Mouse (Mus musculus): Measurements from ENCODE around the gene Nrarp.

Gene Nrarp

GRCm38 (mm10) chr2:25180478-25180903 lies at the start of gene Nrarp:
TSS of gene Nrarp (plus strand) at chr2:25180758.
- in situ Hi-C loops (cut with MboI, MseI): no loop called here

DNA sequence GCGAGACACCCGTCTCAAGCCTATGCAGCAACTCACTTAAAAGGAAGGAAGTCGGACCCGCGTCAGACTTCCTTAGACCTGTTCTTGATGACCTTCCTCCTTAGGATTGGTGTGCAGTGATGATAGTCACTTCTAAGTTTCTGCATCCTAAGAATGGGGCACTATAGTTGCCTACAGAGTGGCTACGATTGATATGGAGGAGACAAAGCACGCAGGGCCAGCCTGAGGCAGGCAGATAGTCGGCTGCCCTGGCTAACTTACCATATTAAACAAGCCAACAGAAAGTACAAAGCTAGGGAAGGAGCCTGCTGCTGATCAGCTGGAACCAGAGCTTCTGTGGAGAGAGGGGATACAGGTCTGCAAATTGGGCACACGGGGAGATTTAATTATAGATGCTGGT lies 49.0 kb upstream of the Nrarp start:
- in situ Hi-C loops (cut with MboI, MseI): no loop called here

- in situ Hi-C loops (cut with MboI, MseI): no loop called here
These were observed 42.7 kb upstream of the Nrarp start for GRCm38 (mm10) chr2:25137832-25138231.

GRCm38 (mm10) chr2:25141185-25141584 lies 39.4 kb upstream of the Nrarp start:
- in situ Hi-C loops (cut with MboI, MseI): no loop called here

- in situ Hi-C loops (cut with MboI, MseI): no loop called here
These were observed 38.6 kb upstream of the Nrarp start for GRCm38 (mm10) chr2:25141921-25142320.

DNA sequence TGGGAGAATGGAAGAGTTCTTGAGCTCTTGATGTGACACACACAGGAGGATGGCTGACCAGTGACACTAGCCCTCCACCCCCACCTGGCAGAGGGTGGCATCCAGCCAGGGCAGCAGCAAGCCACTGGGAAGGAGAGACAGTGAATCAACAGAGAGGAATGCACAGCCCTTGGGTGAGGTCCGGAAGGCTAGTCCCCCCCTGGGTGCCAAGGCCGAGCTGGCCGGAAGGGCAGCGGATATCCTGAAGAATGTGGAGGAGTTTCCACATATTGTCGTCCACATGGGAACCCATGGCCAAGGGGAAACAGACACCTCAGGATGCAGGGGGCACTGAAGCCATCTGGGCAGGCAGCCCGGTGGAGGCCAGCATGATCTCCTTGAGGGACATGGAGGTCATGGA lies 35.2 kb upstream of the Nrarp start:
- in situ Hi-C loops (cut with MboI, MseI): no loop called here

DNA sequence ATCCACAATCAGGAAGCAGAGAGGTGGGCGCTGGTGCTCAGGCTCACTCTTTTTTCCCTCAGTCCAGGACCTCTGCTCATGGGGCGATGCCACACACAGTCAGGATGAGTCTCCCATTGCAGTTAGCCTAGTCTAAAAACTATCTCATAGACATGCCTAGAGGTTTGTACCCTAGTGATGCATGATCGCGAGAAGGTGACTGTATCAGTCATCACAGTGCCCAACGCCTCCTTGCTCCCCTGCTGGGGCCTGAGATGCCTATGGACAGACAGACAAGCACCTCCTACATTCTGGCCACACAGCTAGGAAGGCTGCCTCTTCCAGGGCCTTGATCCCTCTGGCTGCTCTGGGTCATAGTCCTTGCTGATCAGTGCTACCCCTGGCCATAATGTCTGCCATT lies 33.2 kb upstream of the Nrarp start:
- in situ Hi-C loops (cut with MboI, MseI): no loop called here

DNA sequence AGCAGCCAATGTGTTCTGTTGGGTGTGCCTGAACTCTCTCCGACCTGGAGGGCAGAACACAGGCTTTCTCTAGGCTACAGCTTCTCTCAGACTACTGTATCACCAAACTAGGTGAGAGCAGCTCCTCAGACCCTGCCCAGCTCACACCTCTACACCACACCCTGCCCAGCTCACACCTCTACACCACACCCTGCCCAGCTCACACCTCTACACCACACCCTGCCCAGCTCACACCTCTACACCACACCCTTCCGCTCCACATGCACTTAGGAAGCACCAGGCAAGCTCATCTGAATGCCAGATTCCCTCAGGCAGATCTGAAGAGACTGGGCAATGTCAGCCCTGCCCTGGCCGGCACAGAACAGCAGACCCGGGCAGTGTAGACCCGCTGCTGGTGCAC lies 32.7 kb upstream of the Nrarp start:
- in situ Hi-C loops (cut with MboI, MseI): no loop called here

DNA sequence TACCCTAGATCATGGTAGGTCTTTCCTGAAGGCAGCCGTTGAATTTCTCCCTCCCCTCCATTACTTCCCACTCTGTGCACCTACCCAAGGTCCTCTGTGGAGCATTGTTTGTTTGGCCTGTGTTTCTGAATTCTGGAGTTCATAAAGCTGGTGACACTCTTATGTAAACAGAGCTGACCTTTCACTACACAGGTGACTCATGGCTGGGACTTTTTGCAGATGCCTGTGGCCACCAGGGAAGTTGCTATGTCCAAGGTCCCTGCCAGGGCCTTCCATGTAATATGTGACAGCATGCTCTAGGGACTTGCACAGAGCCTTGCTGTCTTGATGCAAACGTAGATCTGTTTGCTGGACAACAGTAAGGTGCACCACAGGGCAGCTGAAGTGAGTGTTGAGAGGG lies 30.9 kb upstream of the Nrarp start:
- in situ Hi-C loops (cut with MboI, MseI): no loop called here

DNA sequence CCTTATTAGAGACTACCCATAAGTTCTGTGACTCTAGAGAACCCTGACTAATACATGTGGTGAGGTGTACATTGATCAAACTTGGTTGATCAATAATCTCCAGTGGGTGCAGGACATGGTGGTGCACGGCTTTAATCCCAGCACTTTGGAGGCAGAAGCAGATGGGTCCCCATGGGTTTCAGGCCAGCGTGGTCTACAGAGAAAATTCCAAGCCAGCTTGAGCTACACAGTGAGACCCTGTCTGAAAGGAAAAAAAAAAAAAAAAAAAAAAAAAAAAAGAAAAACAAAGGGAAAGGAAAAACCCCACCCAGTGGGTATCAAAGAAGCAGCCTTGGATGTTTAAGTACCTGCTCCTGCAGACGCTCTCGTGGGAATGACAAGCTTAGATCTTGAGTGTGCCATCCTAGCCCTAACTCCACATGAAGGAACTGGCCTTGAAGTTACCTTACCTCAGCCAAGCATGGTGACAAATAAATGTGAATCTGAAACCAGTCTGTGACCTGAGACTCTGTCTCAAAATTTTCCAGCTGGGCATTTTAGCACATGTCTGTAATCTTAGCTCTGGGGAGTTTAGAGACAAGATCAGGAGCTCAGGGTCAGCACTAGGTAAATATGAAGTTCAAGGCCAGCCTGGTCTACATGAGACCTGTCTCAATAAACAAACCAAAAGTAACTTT lies 29.1 kb upstream of the Nrarp start:
- in situ Hi-C loops (cut with MboI, MseI): no loop called here

- in situ Hi-C loops (cut with MboI, MseI): no loop called here
These were observed 24.4 kb upstream of the Nrarp start for GRCm38 (mm10) chr2:25156177-25156576.

GRCm38 (mm10) chr2:25156990-25157389 lies 23.6 kb upstream of the Nrarp start:
- in situ Hi-C loops (cut with MboI, MseI): no loop called here

GRCm38 (mm10) chr2:25157655-25158054 lies 22.9 kb upstream of the Nrarp start:
- in situ Hi-C loops (cut with MboI, MseI): no loop called here

DNA sequence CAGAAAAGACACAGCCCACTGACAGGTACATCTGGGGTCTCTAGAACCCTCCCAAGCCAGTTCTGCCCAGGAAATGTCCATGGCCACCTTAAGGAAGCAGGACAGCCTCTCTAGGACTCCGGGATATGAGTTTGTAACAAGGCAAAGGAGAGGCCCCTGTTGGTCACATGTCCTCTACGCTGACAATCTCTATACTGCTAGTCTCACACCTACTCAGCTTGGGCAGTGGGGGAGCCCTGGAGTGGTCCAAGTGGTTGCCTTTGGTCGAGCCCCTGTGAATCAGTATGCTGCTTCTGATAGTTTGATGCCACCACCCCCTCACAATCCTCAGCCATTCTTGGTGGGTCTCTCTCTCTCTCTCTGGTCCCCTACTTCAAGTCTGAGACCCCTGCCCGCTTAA lies 13.1 kb upstream of the Nrarp start:
- in situ Hi-C loops (cut with MboI, MseI): no loop called here

GRCm38 (mm10) chr2:25167919-25168664 lies 12.5 kb upstream of the Nrarp start:
- in situ Hi-C loops (cut with MboI, MseI): no loop called here

DNA sequence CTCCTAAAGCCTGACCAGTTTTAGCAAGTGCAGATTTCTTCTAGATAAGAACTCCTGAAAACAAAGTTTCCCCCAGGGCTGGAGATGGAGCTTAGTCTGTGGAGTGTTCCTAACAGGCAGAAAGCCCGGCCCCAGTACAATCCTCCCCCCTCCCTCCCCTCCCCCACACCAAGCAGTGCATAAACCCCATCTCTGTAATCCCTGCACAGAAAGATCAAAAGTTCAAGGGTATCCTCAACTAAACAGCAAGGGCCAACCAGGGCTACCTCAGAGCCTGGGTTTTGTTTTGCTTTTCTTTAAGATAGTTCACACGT lies 11.9 kb upstream of the Nrarp start:
- in situ Hi-C loops (cut with MboI, MseI): no loop called here

DNA sequence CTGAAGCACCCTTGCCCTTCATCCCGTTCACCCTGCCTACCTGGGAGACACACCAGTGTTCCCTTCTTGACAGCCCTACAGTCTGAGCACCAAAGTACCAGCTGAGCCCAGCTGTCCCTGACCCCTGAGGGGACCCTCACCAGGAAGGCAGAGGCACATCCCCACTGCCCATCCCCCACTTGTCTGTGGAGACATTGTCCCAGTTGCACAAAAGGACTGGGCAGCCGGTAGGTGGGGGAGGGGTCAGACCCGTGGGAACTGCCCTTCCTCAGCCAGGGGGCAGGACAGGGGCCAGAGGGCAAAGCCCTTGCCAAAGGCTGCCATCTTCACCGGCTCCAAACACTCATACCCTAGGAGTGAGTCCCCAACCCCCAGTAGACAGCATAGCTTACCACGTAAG lies 10.8 kb upstream of the Nrarp start:
- in situ Hi-C loops (cut with MboI, MseI): no loop called here

DNA sequence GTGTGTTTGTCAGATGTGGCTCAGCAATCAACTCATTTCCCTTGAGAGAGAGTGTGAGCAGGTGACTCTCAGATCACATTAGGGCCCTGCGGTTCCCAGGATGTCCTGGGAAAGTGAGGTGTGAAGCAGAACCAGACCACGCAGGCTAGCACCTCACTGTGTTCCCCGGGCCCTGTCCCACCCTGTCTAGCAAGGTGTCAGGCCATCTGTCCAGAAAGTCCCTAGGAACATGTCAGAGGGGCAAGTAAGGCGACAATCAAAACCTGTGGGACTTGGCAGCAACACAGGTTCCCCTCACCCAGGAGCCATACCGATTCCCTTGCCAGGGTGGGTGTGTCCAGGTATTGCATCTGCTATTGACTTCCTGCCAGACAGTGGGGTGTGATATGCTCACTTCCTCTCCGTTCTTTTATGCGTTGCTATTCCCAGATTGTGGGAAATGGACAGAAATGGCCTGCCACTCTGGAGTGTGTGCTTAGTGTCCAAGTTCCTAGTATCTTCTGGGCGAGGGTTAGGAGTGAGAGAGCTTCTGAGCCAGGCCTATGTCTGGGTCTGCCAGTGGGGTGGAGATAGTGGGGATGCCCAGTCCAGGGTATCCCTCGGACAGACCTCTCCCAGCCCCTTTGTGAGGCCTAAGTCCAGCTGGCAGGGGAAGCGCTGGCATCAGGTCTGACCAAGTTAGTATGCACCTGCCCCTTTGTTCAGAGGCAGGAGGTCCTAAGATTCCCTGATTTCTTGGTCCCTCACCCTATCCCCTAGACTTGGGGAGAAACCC lies 10.0 kb upstream of the Nrarp start:
- in situ Hi-C loops (cut with MboI, MseI): no loop called here

DNA sequence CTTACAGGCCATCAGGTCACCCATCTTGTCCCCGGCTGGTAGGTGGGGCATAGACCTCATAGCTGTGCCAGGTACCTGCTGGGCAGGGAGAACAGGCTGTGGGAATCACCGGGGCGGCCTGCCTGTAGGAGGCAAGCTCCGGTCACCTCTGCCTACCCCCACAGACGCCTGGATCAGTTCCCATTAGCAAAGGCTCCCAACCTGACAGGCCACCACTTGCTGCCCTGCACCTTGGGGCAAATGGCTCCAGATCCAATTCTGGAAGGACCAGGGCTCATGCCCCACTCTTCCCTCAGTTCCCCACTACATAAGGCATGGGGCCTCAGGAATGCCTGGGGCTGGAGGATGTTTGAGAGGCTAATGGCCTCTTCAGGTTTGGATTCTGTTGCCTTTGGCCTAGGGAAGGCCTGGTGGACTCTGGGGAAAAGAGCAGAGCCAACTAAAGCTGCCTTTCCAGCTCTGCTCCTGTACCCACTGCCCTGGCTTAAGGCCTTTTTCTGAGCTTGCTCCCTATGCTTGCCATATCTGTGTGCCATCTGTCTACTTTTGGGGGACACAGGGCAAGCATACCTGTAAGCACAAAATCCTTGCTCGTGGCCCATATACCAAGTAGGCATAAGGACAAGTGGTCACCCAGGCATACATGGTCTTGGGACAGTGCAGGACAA lies 9.3 kb upstream of the Nrarp start:
- in situ Hi-C loops (cut with MboI, MseI): no loop called here

DNA sequence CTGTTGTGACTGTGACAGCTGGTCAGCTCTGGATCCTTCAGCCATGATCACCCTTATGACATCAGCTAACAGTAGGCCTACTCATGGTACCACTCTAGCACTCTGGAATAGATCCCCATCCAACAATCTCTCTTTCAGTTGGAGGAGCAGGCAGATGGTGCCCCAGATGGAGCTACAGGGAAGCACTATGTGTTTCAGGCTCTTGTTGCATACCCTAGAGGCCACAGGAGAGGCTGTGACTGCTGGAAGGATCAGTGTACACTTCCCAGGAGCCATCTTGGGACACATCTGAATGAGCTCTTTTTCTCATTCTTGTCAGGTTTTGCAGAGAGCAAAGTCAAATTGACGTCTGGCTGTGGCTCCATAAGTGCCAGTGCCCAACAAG lies 8.8 kb upstream of the Nrarp start:
- in situ Hi-C loops (cut with MboI, MseI): no loop called here

DNA sequence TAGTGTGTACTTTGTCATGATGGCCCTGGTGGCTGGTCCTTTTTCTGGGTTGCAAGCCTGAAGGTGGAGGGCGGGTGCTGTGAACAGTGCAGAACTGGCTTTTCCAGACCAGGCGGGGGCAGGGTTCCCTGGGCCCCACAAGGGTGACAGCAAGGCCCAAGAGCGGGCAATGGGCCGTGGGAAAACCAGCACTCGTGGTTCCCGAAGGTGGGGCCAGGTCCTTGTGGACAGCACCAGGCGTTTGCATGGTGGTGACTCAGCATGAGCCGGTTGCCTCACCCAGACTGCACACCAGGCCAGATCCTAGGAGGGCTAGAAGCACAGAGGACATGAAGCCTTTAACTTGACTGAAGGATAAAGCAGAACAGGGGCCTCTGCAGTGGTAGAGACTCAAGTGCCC lies 7.9 kb upstream of the Nrarp start:
- in situ Hi-C loops (cut with MboI, MseI): no loop called here

- in situ Hi-C loops (cut with MboI, MseI): no loop called here
These were observed 6.7 kb upstream of the Nrarp start for GRCm38 (mm10) chr2:25173821-25174220.
